Mouse (Mus musculus) hindbrain, embryonic 12.5 days (tissue): Measurements from ENCODE around the gene Fam71f1. TPM values are rescaled to one million over a fixed set of nuclear protein-coding genes. Genes with fewer than 3 reads are reported as not detected.
"Not testable (repeated sequence)": the region's sequence is repeated elsewhere in the genome, so short reads cannot be mapped to it uniquely, and the experiment has no call there.

Experiments used
- ATAC-seq: fragments of 200-750 bp; cut with Nextera tagmentation; 2 replicates; pipeline ENCODE4 v1.8.0; 2017; ENCODE audit warnings: moderate TSS enrichment; ENCODE audit not compliant: low FRiP score
- H3K27ac ChIP-seq: fragments of 300-500 bp; sonication (generic); 2 replicates; pipeline ENCODE4 v1.5.1; 2016; ENCODE audit warnings: mild to moderate bottlenecking
- H3K27me3 ChIP-seq: fragments of 300-500 bp; sonication (generic); 2 replicates; pipeline ENCODE4 v1.6.1; 2016; ENCODE audit warnings: mild to moderate bottlenecking
- H3K36me3 ChIP-seq: fragments of 300-500 bp; sonication (generic); 2 replicates; pipeline ENCODE4 v1.6.1; 2016; ENCODE audit warnings: mild to moderate bottlenecking
- H3K4me1 ChIP-seq: fragments of 300-500 bp; sonication (generic); 2 replicates; pipeline ENCODE4 v1.6.1; 2016
- H3K4me2 ChIP-seq: fragments of 300-500 bp; sonication (generic); replicated peaks from 2 replicates; pipeline ENCODE4 v1.6.1; 2016; ENCODE audit warnings: mild to moderate bottlenecking
- H3K4me3 ChIP-seq: fragments of 300-500 bp; sonication (generic); 2 replicates; pipeline ENCODE4 v1.5.1; 2016; ENCODE audit warnings: mild to moderate bottlenecking
- H3K9ac ChIP-seq: fragments of 300-500 bp; sonication (generic); 2 replicates; pipeline ENCODE4 v1.6.1; 2016; ENCODE audit warnings: mild to moderate bottlenecking, moderate library complexity
- H3K9me3 ChIP-seq: fragments of 300-500 bp; sonication (generic); replicated peaks from 2 replicates; pipeline ENCODE4 v1.6.1; 2016; ENCODE audit warnings: mild to moderate bottlenecking
- WGBS: fragments of 180-500 bp; shearing (Covaris S2); methylation state at CpG from one replicate; pipeline ENCODE4 v1.1.7; 2016; 5-methylcytosine and 5-hydroxymethylcytosine counted together
- polyA plus RNA-seq: library from polyadenylated mRNA; unstranded; fragments of >200 nt; fragmentation: Nextera tagmentation; extraction: Ambion mirVana; gene quantifications from 2 replicates; pipeline ENCODE4 v1.2.1, GENCODE M21; 2016

Fam71f1 gene
- polyA plus RNA-seq, 1 experiment from 2014 or later, result not detected

DNA sequence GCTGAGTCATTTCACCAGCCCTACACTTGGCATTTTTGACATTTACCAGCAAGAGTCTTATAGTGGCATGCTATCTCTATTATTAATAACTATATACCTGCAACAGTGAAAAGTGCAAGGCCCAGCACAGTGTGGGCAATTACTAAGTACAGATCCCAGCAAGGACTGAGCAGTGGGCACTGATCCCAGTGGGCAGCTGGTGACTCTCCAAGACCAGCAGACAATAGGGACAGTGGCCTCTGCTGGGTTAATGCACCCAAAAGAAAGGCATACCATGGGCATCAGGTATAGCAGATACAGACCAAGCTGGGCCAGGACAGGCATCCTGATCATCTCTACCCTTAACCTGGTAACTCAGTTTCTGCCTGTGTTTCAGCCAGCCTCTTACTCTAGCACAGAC, 15.7 kb upstream of the Fam71f1 start:
- H3K9ac ChIP-seq, result no peak overlapping the region
- ATAC-seq, result no peak
- H3K27ac ChIP-seq, result no peak overlapping the region
- no peaks in the 10 kb centered on the region for H3K4me1 ChIP-seq
- H3K4me3 ChIP-seq, result no peak overlapping the region
- H3K9me3 ChIP-seq, result no peaks in the 10 kb centered on the region
- no peaks in the 10 kb centered on the region for H3K36me3 ChIP-seq
- no peak overlapping the region for H3K4me2 ChIP-seq
- H3K27me3 ChIP-seq, result no peaks in the 10 kb centered on the region

DNA sequence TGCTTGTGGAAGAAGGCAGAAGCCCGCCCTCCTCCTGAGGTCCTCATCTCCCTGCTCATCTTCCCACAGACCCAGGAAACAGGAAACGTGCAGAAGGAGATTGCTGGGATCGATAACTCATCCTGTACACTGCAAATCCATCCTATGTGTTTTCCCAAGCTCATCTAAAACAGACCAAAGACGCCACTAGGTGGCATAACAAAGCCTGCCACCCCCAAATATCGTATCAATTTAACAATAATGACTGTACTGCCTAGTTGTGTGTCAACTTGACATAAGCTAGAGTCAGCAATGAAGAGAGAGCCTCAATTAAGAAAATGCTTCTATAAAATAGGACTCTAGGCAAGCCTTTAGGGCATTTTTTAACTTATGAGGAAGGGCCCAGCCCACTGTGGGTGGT, 15.2 kb upstream of the Fam71f1 start:
- no peaks in the 10 kb centered on the region for H3K36me3 ChIP-seq
- H3K4me2 ChIP-seq, result no peak overlapping the region
- no peaks in the 10 kb centered on the region for H3K4me1 ChIP-seq
- 49% methylated on average over 5 of the region's 5 CpGs for WGBS
- ATAC-seq, result no peak
- H3K9me3 ChIP-seq, result no peaks in the 10 kb centered on the region
- no peak overlapping the region for H3K9ac ChIP-seq
- H3K27ac ChIP-seq, result no peak overlapping the region
- H3K27me3 ChIP-seq, result no peaks in the 10 kb centered on the region
- no peak overlapping the region for H3K4me3 ChIP-seq

DNA sequence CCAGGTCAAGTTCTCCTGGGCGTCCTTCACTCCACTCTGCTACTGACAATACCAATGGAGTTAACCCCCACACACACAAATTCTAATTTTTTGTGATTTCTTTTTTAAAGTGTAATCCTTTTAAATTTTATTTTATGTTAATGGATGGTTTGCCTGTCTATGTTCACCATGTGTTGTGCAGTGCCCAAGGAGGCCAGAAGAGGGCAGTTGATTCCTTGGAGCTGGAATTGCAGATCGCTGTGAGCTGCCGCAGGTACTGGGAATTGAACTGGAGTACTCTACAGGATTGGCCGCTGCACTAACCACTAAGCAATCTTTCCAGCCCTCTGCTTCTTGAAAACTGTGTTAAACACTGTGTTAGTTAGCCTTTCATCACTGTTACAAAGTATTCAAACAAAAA, 13.5 kb upstream of the Fam71f1 start:
- no peak for ATAC-seq
- Histone ChIP-seq H3K9me3 (no peaks in the 10 kb centered on the region), H3K36me3 (no peaks in the 10 kb centered on the region), H3K27ac (no peak overlapping the region), H3K4me2 (no peak overlapping the region), H3K4me3 (no peak overlapping the region), H3K27me3 (no peaks in the 10 kb centered on the region), H3K4me1 (no peaks in the 10 kb centered on the region), H3K9ac (no peak overlapping the region)
- WGBS, result 74% methylated on average over 4 of the region's 4 CpGs

DNA sequence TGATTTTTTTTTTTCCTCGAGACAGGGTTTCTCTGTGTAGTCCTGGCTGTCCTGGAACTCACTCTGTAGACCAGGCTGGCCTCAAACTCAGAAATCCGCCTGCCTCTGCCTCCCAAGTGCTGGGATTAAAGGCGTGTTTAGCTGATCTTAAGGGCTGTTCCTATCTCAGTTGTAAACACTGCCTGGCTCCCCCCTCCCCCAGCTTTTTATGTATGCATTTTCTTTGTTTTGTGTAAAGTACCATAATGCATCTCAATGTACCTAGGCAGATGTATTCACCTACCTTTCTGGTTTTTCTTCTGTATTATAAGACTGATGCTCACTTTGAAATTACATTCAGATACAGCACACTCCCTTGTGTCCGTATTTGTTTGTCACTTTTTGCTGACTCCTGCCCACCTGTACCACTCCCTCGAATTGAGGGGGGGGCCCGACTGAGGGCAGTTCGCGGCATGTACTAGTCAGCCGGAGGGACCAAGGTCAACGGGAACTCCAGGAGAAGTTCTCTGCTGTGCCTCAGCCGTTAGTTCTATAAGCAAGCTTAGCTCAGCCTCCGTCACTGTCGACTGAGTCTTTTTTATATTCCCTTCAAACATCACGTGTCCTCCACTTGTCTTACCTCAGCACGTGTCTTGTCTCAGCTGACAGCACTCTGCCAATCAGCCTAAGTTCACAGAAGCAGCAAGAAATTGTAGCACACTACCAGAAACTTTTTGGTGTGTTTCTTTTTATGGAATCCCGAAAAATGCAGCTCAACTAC, 9.9 kb upstream of the Fam71f1 start:
- no peaks in the 10 kb centered on the region for H3K36me3 ChIP-seq
- no peaks in the 10 kb centered on the region for H3K9me3 ChIP-seq
- no peaks in the 10 kb centered on the region for H3K27me3 ChIP-seq
- no peak overlapping the region for H3K4me3 ChIP-seq
- no peak overlapping the region for H3K27ac ChIP-seq
- H3K9ac ChIP-seq, result no peak overlapping the region
- 89% methylated on average over 16 of the region's 16 CpGs for WGBS
- H3K4me1 ChIP-seq, result no peaks in the 10 kb centered on the region
- ATAC-seq, result no peak
- H3K4me2 ChIP-seq, result no peak overlapping the region

DNA sequence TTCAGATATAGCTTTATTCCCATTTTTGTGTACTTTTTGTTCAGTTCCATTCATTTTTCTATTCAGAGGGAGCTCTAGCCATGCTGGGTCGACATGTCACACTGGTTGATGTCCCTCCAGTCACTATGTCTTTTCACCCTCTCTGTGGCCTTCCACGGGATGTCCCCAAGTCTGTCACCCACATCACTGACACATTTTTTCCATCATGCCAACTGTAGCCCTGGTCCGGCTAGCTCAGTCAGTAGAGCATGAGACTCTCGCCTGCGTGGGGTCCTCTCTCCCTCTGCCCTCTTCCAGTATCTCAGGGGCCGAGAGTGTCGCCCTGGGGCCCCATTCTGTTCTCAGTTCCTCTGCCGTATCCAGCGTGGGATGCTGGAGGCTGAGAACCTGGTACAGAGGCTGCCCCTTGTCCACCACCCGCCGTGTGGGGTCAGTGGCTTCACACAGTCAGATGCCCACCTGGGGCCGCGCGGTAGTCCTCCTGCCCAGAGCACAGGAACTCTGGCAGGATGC, 5.2 kb upstream of the Fam71f1 start:
- no peaks in the 10 kb centered on the region for H3K4me1 ChIP-seq
- no peaks in the 10 kb centered on the region for H3K9me3 ChIP-seq
- H3K9ac ChIP-seq, result no peak overlapping the region
- no peak overlapping the region for H3K4me2 ChIP-seq
- no peak overlapping the region for H3K4me3 ChIP-seq
- 60% methylated on average over 14 of the region's 14 CpGs for WGBS
- H3K27me3 ChIP-seq, result no peaks in the 10 kb centered on the region
- no peak for ATAC-seq
- H3K36me3 ChIP-seq, result no peaks in the 10 kb centered on the region
- H3K27ac ChIP-seq, result no peak overlapping the region

DNA sequence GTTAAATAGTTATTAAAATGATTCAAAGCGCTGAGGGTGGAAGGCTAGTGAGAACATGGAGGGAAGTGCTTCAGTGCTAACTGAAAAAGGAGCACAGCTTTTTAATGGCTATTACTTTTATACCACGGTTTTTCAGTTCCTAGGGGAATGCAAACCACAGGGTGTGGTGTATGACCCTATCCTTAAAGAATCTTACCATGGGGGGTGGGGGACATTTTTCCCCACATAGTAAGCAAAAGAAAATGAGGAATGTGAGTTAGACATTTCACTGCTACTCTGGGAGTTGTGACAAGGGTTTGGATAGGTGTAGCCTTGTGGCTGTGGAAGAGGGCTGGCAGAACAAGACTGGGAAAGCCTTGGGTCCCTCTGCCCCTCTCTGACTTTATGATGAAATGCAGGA, 1.7 kb upstream of the Fam71f1 start:
- Histone ChIP-seq H3K27me3 (no peaks in the 10 kb centered on the region), H3K4me3 (no peak overlapping the region), H3K4me2 (no peak overlapping the region), H3K36me3 (no peaks in the 10 kb centered on the region), H3K4me1 (no peaks in the 10 kb centered on the region), H3K9me3 (no peaks in the 10 kb centered on the region), H3K27ac (no peak overlapping the region), H3K9ac (no peak overlapping the region)
- no peak for ATAC-seq
- WGBS, result 70% methylated on average over 2 of the region's 2 CpGs

DNA sequence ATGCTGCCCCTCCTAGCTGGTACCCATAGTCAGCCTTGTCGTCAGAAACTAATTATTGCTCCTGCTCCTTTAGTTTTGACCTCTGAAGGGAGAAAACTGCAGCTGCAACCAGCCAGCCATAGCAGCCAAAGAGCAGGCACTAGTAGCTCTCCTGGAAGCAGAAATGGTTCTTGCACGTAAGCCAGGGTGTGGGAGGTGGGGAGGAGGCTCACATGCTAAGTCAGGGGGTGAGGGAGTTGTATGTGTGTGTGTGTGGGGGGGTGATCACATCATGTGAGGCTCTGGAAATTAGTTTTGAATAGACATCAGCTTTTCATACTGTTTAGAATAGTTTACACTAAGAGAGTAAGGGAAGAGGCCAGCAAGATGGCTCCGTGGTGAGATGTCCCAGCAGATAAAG, 999 bp upstream of the Fam71f1 start:
- Histone ChIP-seq H3K27ac (no peak overlapping the region), H3K27me3 (no peaks in the 10 kb centered on the region), H3K4me3 (no peak overlapping the region), H3K4me1 (no peaks in the 10 kb centered on the region), H3K36me3 (no peaks in the 10 kb centered on the region), H3K9ac (no peak overlapping the region), H3K9me3 (no peaks in the 10 kb centered on the region), H3K4me2 (no peak overlapping the region)
- no peak for ATAC-seq
- WGBS, result 72% methylated on average over 3 of the region's 3 CpGs

DNA sequence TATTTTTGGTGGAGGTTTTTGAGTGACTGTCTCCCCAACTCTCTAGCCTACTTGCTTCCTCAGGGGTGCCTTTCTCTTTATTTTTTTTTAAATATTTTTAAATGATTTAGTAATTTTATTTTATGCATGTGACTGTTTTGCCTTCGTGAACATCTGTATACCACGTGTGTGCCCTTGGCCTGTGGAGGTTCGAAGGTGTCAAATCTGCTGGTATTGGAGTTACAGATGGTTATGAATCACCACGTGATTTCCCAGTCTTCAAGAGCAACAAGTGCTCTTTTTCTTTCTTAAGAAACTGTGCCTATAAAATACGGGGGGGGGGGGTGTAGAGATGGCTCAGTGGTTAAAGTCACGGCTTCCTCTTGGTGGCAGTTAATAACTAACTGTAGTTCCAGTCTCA, 2.6 kb downstream of the Fam71f1 start:
- H3K27ac ChIP-seq, result no peak overlapping the region
- H3K9ac ChIP-seq, result no peak overlapping the region
- H3K4me2 ChIP-seq, result no peak overlapping the region
- H3K4me3 ChIP-seq, result no peak overlapping the region
- ATAC-seq, result no peak
- H3K4me1 ChIP-seq, result no peaks in the 10 kb centered on the region
- WGBS, result 81% methylated on average over 6 of the region's 6 CpGs
- no peaks in the 10 kb centered on the region for H3K27me3 ChIP-seq
- H3K36me3 ChIP-seq, result no peaks in the 10 kb centered on the region
- no peaks in the 10 kb centered on the region for H3K9me3 ChIP-seq

DNA sequence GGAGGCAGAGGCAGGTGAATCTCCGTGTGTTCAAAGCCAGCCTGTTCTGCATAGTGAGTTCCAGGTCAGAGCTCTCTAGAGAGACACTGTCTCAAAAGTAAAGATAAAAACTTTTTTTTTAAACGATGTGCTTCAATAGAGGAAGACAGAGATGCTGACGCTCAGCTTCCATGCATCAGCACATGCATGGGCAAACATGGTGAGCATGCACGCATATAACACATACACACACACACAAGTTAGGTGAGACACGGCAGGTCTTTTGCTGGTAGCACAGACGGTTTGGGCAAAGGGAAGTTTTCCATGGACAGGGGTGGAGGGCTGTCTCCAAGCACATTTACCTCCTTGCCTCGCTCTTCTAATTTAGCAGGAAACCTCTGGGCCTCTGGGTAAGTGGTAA, 3.2 kb downstream of the Fam71f1 start:
- Histone ChIP-seq H3K4me1 (no peaks in the 10 kb centered on the region), H3K27me3 (no peaks in the 10 kb centered on the region), H3K4me2 (no peak overlapping the region), H3K27ac (no peak overlapping the region), H3K36me3 (no peaks in the 10 kb centered on the region), H3K9me3 (no peaks in the 10 kb centered on the region), H3K9ac (no peak overlapping the region), H3K4me3 (no peak overlapping the region)
- WGBS, result 95% methylated on average over 7 of the region's 7 CpGs
- ATAC-seq, result no peak

DNA sequence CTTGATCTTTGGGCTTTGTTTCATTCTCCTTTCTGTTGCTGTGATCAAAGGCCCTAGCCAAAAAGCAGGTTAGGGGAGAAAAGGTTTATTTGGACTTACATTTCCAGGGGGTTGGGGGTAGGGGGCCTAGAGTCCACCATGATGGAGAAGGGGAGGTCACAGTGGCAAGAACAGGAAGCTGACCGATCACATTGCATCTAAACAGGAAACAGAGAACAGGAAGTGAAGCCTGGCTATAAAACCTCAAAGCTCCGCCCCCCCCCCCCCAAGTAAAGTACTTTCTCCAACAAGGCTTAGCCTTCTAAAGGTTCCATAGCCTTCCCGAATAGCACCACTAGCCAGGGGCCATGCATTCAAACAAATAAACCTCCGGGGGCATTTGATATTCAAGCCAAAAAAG, 3.8 kb downstream of the Fam71f1 start:
- Histone ChIP-seq H3K4me3 (no peak overlapping the region), H3K4me1 (no peaks in the 10 kb centered on the region), H3K36me3 (no peaks in the 10 kb centered on the region), H3K27me3 (no peaks in the 10 kb centered on the region), H3K27ac (no peak overlapping the region), H3K9me3 (no peaks in the 10 kb centered on the region), H3K9ac (no peak overlapping the region), H3K4me2 (no peak overlapping the region)
- WGBS, result 73% methylated on average over 4 of the region's 4 CpGs
- no peak for ATAC-seq

DNA sequence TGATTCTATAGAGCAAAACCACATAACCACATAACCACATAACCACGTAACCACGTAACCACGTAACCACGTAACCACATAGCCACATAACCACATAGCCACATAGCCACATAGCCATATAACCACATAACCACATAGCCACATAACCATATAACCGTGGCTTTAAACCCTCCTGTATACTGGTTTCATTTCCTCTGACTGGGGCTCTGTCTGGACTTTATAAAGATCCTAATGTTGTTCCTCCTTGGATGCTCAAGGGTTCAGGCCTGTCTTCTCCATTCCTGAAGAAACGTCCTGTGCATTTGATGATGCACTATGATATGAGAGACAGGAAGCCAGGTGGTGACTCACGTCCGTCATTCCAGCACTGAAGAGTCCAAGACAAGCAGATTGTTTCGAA, 8.0 kb downstream of the Fam71f1 start:
- Histone ChIP-seq H3K27me3 (no peaks in the 10 kb centered on the region), H3K36me3 (no peaks in the 10 kb centered on the region), H3K9me3 (no peaks in the 10 kb centered on the region), H3K4me1 (no peaks in the 10 kb centered on the region), H3K4me2 (no peak overlapping the region), H3K4me3 (no peak overlapping the region), H3K27ac (no peak overlapping the region), H3K9ac (no peak overlapping the region)
- 91% methylated on average over 9 of the region's 9 CpGs for WGBS
- ATAC-seq, result no peak

DNA sequence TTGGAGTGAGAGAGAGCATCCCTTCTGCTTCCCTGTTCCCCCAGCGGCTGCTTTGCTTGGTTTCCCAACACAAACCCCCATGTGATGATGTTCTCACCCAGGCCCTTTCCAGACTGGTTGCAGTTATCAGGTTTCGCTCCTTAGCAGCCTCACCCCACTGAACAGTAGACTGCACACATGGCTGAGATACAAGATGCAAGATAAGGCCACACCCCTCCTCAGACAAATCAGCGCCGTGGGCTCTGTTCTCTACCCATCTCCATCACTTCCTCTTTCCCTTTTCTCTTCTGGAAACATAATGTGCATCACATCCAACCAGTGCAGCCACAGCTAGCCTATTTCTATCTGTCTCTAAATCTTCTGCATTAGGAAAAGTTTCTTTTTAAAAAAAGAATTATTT, 10.6 kb downstream of the Fam71f1 start:
- ATAC-seq, result no peak
- no peaks in the 10 kb centered on the region for H3K4me1 ChIP-seq
- H3K4me3 ChIP-seq, result no peak overlapping the region
- WGBS, result 69% methylated on average over 4 of the region's 4 CpGs
- H3K4me2 ChIP-seq, result no peak overlapping the region
- no peaks in the 10 kb centered on the region for H3K36me3 ChIP-seq
- H3K27me3 ChIP-seq, result peaks cover 6% of the 10 kb centered on the region; the same call in 1 of the 2 replicates
- no peak overlapping the region for H3K27ac ChIP-seq
- H3K9me3 ChIP-seq, result no peaks in the 10 kb centered on the region
- no peak overlapping the region for H3K9ac ChIP-seq

DNA sequence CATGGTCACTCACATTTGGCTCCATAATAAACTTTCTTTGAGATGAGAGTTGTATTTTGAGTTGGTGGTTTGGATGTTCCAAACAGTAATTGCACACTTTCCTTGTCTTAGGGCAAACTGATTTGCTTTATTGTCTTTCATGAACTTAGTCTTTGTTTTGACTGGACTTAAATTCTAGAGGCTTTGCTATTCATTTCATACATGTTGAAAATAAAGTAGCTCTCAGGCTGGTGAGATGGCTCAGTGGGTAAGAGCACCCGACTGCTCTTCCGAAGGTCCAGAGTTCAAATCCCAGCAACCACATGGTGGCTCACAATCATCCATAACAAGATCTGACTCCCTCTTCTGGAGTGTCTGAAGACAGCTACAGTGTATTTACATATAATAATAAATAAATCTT, 27.6 kb downstream of the Fam71f1 start:
- not testable (repeated sequence) for H3K27ac ChIP-seq, H3K36me3 ChIP-seq, H3K9me3 ChIP-seq, H3K9ac ChIP-seq, H3K4me2 ChIP-seq, H3K4me3 ChIP-seq, ATAC-seq, H3K27me3 ChIP-seq
- 95% methylated on average over 2 of the region's 2 CpGs for WGBS
- H3K4me1 ChIP-seq, result peaks cover 11% of the 10 kb centered on the region
